Mouse (Mus musculus): ENCODE data around the gene Bicra. TPM values are rescaled to one million over a fixed set of nuclear protein-coding genes. Genes with fewer than 3 reads are reported as not detected.

The Bicra gene
- polyA plus RNA-seq, 1 experiment = 5.9 TPM

- no peaks in the 10 kb centered on the region for H3K36me3 ChIP-seq (ENCODE audit: control insufficient read depth, insufficient read depth, low read length)
- no peak overlapping the region; the same call in none of the 2 replicates for H3K27ac ChIP-seq (ENCODE audit: control insufficient read depth, insufficient read depth, low read depth, low read length)
- H3K4me3 ChIP-seq (ENCODE audit: control insufficient read depth, low read depth, low read length) = no peak overlapping the region
- TF ChIP-seq CTCF (IDR thresholded peaks at IDR 0.05; ENCODE audit: control insufficient read depth, insufficient read depth, insufficient replicate concordance, low read depth, low read length) = no peak
- H3K4me1 ChIP-seq (ENCODE audit: control insufficient read depth, insufficient read depth, low read length) = peaks cover 13% of the 10 kb centered on the region
- H3K27me3 ChIP-seq (ENCODE audit: control insufficient read depth, insufficient read depth, low read length) = no peaks in the 10 kb centered on the region
Observed at GRCm38 (mm10) chr7:15961798-15962197, 85.9 kb downstream of the Bicra start.

- no peak overlapping the region; the same call in 1 of the 2 replicates for H3K27ac ChIP-seq (ENCODE audit: control insufficient read depth, insufficient read depth, low read depth, low read length)
- no peak overlapping the region for H3K4me3 ChIP-seq (ENCODE audit: control insufficient read depth, low read depth, low read length)
- H3K27me3 ChIP-seq (ENCODE audit: control insufficient read depth, insufficient read depth, low read length) = no peaks in the 10 kb centered on the region
- H3K36me3 ChIP-seq (ENCODE audit: control insufficient read depth, insufficient read depth, low read length) = no peaks in the 10 kb centered on the region
- H3K4me1 ChIP-seq (ENCODE audit: control insufficient read depth, insufficient read depth, low read length) = peaks cover 13% of the 10 kb centered on the region
- no peak for TF ChIP-seq POLR2A (IDR thresholded peaks at IDR 0.05; ENCODE audit: control insufficient read depth, low read depth, low read length)
- no peak for TF ChIP-seq CTCF (IDR thresholded peaks at IDR 0.05; ENCODE audit: control insufficient read depth, insufficient read depth, insufficient replicate concordance, low read depth, low read length)
Observed at GRCm38 (mm10) chr7:15961239-15961638, 86.5 kb downstream of the Bicra start.

GRCm38 (mm10) chr7:15960691-15961090 lies 87.0 kb downstream of the Bicra start:
- Histone ChIP-seq H3K4me3 (ENCODE audit: control insufficient read depth, low read depth, low read length) (no peak overlapping the region), H3K27ac (ENCODE audit: control insufficient read depth, insufficient read depth, low read depth, low read length) (no peak overlapping the region), H3K36me3 (ENCODE audit: control insufficient read depth, insufficient read depth, low read length) (no peaks in the 10 kb centered on the region), H3K27me3 (ENCODE audit: control insufficient read depth, insufficient read depth, low read length) (no peaks in the 10 kb centered on the region), H3K4me1 (ENCODE audit: control insufficient read depth, insufficient read depth, low read length) (peaks cover 13% of the 10 kb centered on the region)
- TF ChIP-seq POLR2A (IDR thresholded peaks at IDR 0.05; ENCODE audit: control insufficient read depth, low read depth, low read length) = no peak
- no peak for TF ChIP-seq CTCF (IDR thresholded peaks at IDR 0.05; ENCODE audit: control insufficient read depth, insufficient read depth, insufficient replicate concordance, low read depth, low read length)

GRCm38 (mm10) chr7:15956143-15956542 lies 91.6 kb downstream of the Bicra start:
- TF ChIP-seq CTCF (IDR thresholded peaks at IDR 0.05; ENCODE audit: control insufficient read depth, insufficient read depth, insufficient replicate concordance, low read depth, low read length) = no peak
- no peak for TF ChIP-seq POLR2A (IDR thresholded peaks at IDR 0.05; ENCODE audit: control insufficient read depth, low read depth, low read length)
- Histone ChIP-seq H3K27ac (ENCODE audit: control insufficient read depth, insufficient read depth, low read depth, low read length) (no peak overlapping the region), H3K4me3 (ENCODE audit: control insufficient read depth, low read depth, low read length) (no peak overlapping the region), H3K4me1 (ENCODE audit: control insufficient read depth, insufficient read depth, low read length) (peaks cover 7% of the 10 kb centered on the region), H3K36me3 (ENCODE audit: control insufficient read depth, insufficient read depth, low read length) (no peaks in the 10 kb centered on the region), H3K27me3 (ENCODE audit: control insufficient read depth, insufficient read depth, low read length) (no peaks in the 10 kb centered on the region)

GRCm38 (mm10) chr7:15955509-15955908 lies 92.2 kb downstream of the Bicra start:
- Histone ChIP-seq H3K4me3 (ENCODE audit: control insufficient read depth, low read depth, low read length) (no peak overlapping the region), H3K36me3 (ENCODE audit: control insufficient read depth, insufficient read depth, low read length) (no peaks in the 10 kb centered on the region), H3K27me3 (ENCODE audit: control insufficient read depth, insufficient read depth, low read length) (no peaks in the 10 kb centered on the region), H3K4me1 (ENCODE audit: control insufficient read depth, insufficient read depth, low read length) (peaks cover 7% of the 10 kb centered on the region), H3K27ac (ENCODE audit: control insufficient read depth, insufficient read depth, low read depth, low read length) (no peak overlapping the region)
- TF ChIP-seq CTCF (IDR thresholded peaks at IDR 0.05; ENCODE audit: control insufficient read depth, insufficient read depth, insufficient replicate concordance, low read depth, low read length) (no peak), POLR2A (IDR thresholded peaks at IDR 0.05; ENCODE audit: control insufficient read depth, low read depth, low read length) (no peak)

GRCm38 (mm10) chr7:15954978-15955443 lies 92.7 kb downstream of the Bicra start:
- no peak for TF ChIP-seq POLR2A (IDR thresholded peaks at IDR 0.05; ENCODE audit: control insufficient read depth, low read depth, low read length)
- TF ChIP-seq CTCF (IDR thresholded peaks at IDR 0.05; ENCODE audit: control insufficient read depth, insufficient read depth, insufficient replicate concordance, low read depth, low read length) = no peak
- Histone ChIP-seq H3K36me3 (ENCODE audit: control insufficient read depth, insufficient read depth, low read length) (no peaks in the 10 kb centered on the region), H3K4me1 (ENCODE audit: control insufficient read depth, insufficient read depth, low read length) (peaks cover 7% of the 10 kb centered on the region), H3K27me3 (ENCODE audit: control insufficient read depth, insufficient read depth, low read length) (no peaks in the 10 kb centered on the region), H3K4me3 (ENCODE audit: control insufficient read depth, low read depth, low read length) (no peak overlapping the region), H3K27ac (ENCODE audit: control insufficient read depth, insufficient read depth, low read depth, low read length) (no peak overlapping the region)

- H3K4me1 ChIP-seq (ENCODE audit: control insufficient read depth, insufficient read depth, low read length) = peaks cover 7% of the 10 kb centered on the region
- H3K4me3 ChIP-seq (ENCODE audit: control insufficient read depth, low read depth, low read length) = no peak overlapping the region
- H3K36me3 ChIP-seq (ENCODE audit: control insufficient read depth, insufficient read depth, low read length) = no peaks in the 10 kb centered on the region
- no peak overlapping the region for H3K27ac ChIP-seq (ENCODE audit: control insufficient read depth, insufficient read depth, low read depth, low read length)
- H3K27me3 ChIP-seq (ENCODE audit: control insufficient read depth, insufficient read depth, low read length) = no peaks in the 10 kb centered on the region
- no peak for TF ChIP-seq CTCF (IDR thresholded peaks at IDR 0.05; ENCODE audit: control insufficient read depth, insufficient read depth, insufficient replicate concordance, low read depth, low read length)
- no peak for TF ChIP-seq POLR2A (IDR thresholded peaks at IDR 0.05; ENCODE audit: control insufficient read depth, low read depth, low read length)
Observed at GRCm38 (mm10) chr7:15954436-15954835, 93.3 kb downstream of the Bicra start.
